Mouse (Mus musculus): Measurements from ENCODE around the gene Car15. TPM values are rescaled to one million over a fixed set of nuclear protein-coding genes. Genes with fewer than 3 reads are reported as not detected.

Car15 gene
- polyA plus RNA-seq, 1 experiment from 2014 or later = 3.9 TPM

- peak; percentile 89 for ATAC-seq (replicated peaks)
- Histone ChIP-seq H3K9me3 (no peaks in the 10 kb centered on the region), H3K4me2 (peak overlapping the region; percentile 95), H3K27me3 (replicated peaks) (peaks cover 41% of the 10 kb centered on the region), H3K36me3 (replicated peaks) (no peaks in the 10 kb centered on the region), H3K4me1 (peaks cover 48% of the 10 kb centered on the region), H3K9ac (peak overlapping the region; percentile 78), H3K4me3 (peak overlapping the region; percentile 66), H3K27ac (peak overlapping the region; percentile 89)
- WGBS = 2% methylated on average over 71 of the region's 73 CpGs
Observed at GRCm38 (mm10) chr16:17807192-17808009, 30.8 kb downstream of the Car15 start.

GRCm38 (mm10) chr16:17806581-17807191 is 31.5 kb downstream of the Car15 start:
- Histone ChIP-seq H3K36me3 (replicated peaks) (no peaks in the 10 kb centered on the region), H3K27me3 (replicated peaks) (peaks cover 48% of the 10 kb centered on the region), H3K9ac (peak overlapping the region; percentile 78), H3K9me3 (no peaks in the 10 kb centered on the region), H3K4me3 (peak overlapping the region; percentile 66), H3K4me1 (peaks cover 52% of the 10 kb centered on the region), H3K27ac (peak overlapping the region; percentile 89), H3K4me2 (peak overlapping the region; percentile 95)
- WGBS = 3% methylated on average over 49 of the region's 50 CpGs
- ATAC-seq (replicated peaks) = peak; percentile 43

- Histone ChIP-seq H3K27ac (no peak overlapping the region), H3K4me3 (0 out of 2 replicates have a peak overlapping the region, but pooled peaks have one; percentile 30), H3K9ac (no peak overlapping the region), H3K27me3 (replicated peaks) (peaks cover 63% of the 10 kb centered on the region), H3K9me3 (no peaks in the 10 kb centered on the region), H3K36me3 (replicated peaks) (no peaks in the 10 kb centered on the region), H3K4me2 (peak overlapping the region; percentile 54), H3K4me1 (peaks cover 52% of the 10 kb centered on the region)
- ATAC-seq (replicated peaks) = no peak
- WGBS = 9% methylated on average over 7 of the region's 7 CpGs
Observed at GRCm38 (mm10) chr16:17804982-17805381, 33.2 kb downstream of the Car15 start.

- Histone ChIP-seq H3K27me3 (replicated peaks) (peaks cover 68% of the 10 kb centered on the region), H3K4me3 (peak overlapping the region; percentile 30), H3K27ac (no peak overlapping the region), H3K9me3 (no peaks in the 10 kb centered on the region), H3K4me1 (peaks cover 50% of the 10 kb centered on the region), H3K36me3 (replicated peaks) (no peaks in the 10 kb centered on the region), H3K9ac (no peak overlapping the region), H3K4me2 (peak overlapping the region; percentile 54)
- no peak for ATAC-seq (replicated peaks)
- 2% methylated on average over 33 of the region's 33 CpGs for WGBS
Observed at GRCm38 (mm10) chr16:17804449-17804912, 33.7 kb downstream of the Car15 start.

- Histone ChIP-seq H3K4me2 (peak overlapping the region; percentile 80), H3K4me1 (peaks cover 47% of the 10 kb centered on the region), H3K27ac (no peak overlapping the region), H3K4me3 (peak overlapping the region; percentile 40), H3K9ac (no peak overlapping the region), H3K27me3 (replicated peaks) (peaks cover 74% of the 10 kb centered on the region), H3K9me3 (no peaks in the 10 kb centered on the region), H3K36me3 (replicated peaks) (no peaks in the 10 kb centered on the region)
- WGBS = 8% methylated on average over 33 of the region's 33 CpGs
- ATAC-seq (replicated peaks) = no peak
Observed at GRCm38 (mm10) chr16:17803675-17804448, 34.3 kb downstream of the Car15 start.

GRCm38 (mm10) chr16:17802839-17803674 is 35.1 kb downstream of the Car15 start:
- peak overlapping the region; percentile 28 for H3K9ac ChIP-seq
- 3% methylated on average over 83 of the region's 83 CpGs for WGBS
- no peaks in the 10 kb centered on the region for H3K36me3 ChIP-seq (replicated peaks)
- H3K4me2 ChIP-seq = peak overlapping the region; percentile 80
- peaks cover 54% of the 10 kb centered on the region for H3K4me1 ChIP-seq
- H3K27me3 ChIP-seq (replicated peaks) = peaks cover 82% of the 10 kb centered on the region
- peak overlapping the region; percentile 40 for H3K4me3 ChIP-seq
- H3K9me3 ChIP-seq = no peaks in the 10 kb centered on the region
- H3K27ac ChIP-seq = no peak overlapping the region
- ATAC-seq (replicated peaks) = peak; percentile 11; the same call in 1 of the 2 replicates

GRCm38 (mm10) chr16:17802456-17802838 is 35.7 kb downstream of the Car15 start:
- peak overlapping the region; percentile 80 for H3K4me2 ChIP-seq
- H3K4me1 ChIP-seq = peaks cover 55% of the 10 kb centered on the region
- peak overlapping the region; percentile 40 for H3K4me3 ChIP-seq
- H3K36me3 ChIP-seq (replicated peaks) = no peaks in the 10 kb centered on the region
- ATAC-seq (replicated peaks) = no peak
- WGBS = 8% methylated on average over 18 of the region's 18 CpGs
- no peaks in the 10 kb centered on the region for H3K9me3 ChIP-seq
- H3K27me3 ChIP-seq (replicated peaks) = peaks cover 88% of the 10 kb centered on the region
- H3K27ac ChIP-seq = no peak overlapping the region
- H3K9ac ChIP-seq = peak overlapping the region; percentile 28

GRCm38 (mm10) chr16:17801777-17802455 is 36.2 kb downstream of the Car15 start:
- ATAC-seq (replicated peaks) = no peak
- Histone ChIP-seq H3K36me3 (replicated peaks) (no peaks in the 10 kb centered on the region), H3K4me2 (peak overlapping the region; percentile 80), H3K4me3 (peak overlapping the region; percentile 40; the same call in 1 of the 2 replicates), H3K9me3 (no peaks in the 10 kb centered on the region), H3K4me1 (peaks cover 58% of the 10 kb centered on the region), H3K27me3 (replicated peaks) (peaks cover 92% of the 10 kb centered on the region), H3K9ac (no peak overlapping the region), H3K27ac (no peak overlapping the region)
- 3% methylated on average over 7 of the region's 7 CpGs for whole genome bisulfite sequencing

GRCm38 (mm10) chr16:17799584-17799983 is 38.6 kb downstream of the Car15 start:
- H3K4me2 ChIP-seq = no peak overlapping the region
- ATAC-seq (replicated peaks) = no peak

GRCm38 (mm10) chr16:17798321-17799180 is 39.6 kb downstream of the Car15 start:
- Histone ChIP-seq H3K4me2 (peak overlapping the region; percentile 87), H3K9ac (no peak overlapping the region), H3K4me1 (peaks cover 37% of the 10 kb centered on the region), H3K36me3 (replicated peaks) (peaks cover under 1% of the 10 kb centered on the region; the same call in 1 of the 2 replicates), H3K4me3 (peak overlapping the region; percentile 46), H3K9me3 (no peaks in the 10 kb centered on the region), H3K27me3 (replicated peaks) (peaks cover 80% of the 10 kb centered on the region), H3K27ac (no peak overlapping the region)
- no peak for ATAC-seq (replicated peaks)
- WGBS = 3% methylated on average over 43 of the region's 45 CpGs

More at GRCm38 (mm10) chr16:17799584-17799983, 38.6 kb downstream of the Car15 start:
- Histone ChIP-seq H3K4me1 (peaks cover 48% of the 10 kb centered on the region), H3K36me3 (replicated peaks) (no peaks in the 10 kb centered on the region), H3K9ac (no peak overlapping the region), H3K9me3 (no peaks in the 10 kb centered on the region), H3K27me3 (replicated peaks) (peaks cover 90% of the 10 kb centered on the region), H3K27ac (no peak overlapping the region), H3K4me3 (no peak overlapping the region)

Data from midbrain, embryonic 15.5 days (tissue).